Mouse (Mus musculus): ENCODE measurements around the gene Epb42. TPM values are rescaled to one million over a fixed set of nuclear protein-coding genes. Genes with fewer than 3 reads are reported as not detected.
"Not testable (repeated sequence)": the region's sequence is repeated elsewhere in the genome, so short reads cannot be mapped to it uniquely, and the experiment has no call there.

The Epb42 gene
- polyA plus RNA-seq, 1 experiment from 2014 or later = 3.9 TPM

- Histone ChIP-seq H3K9ac (replicated peaks) (no peak overlapping the region), H3K4me1 (replicated peaks) (no peaks in the 10 kb centered on the region), H3K4me3 (replicated peaks) (no peak overlapping the region), H3K9me3 (no peaks in the 10 kb centered on the region), H3K4me2 (no peak overlapping the region), H3K36me3 (no peaks in the 10 kb centered on the region), H3K27me3 (peaks cover 19% of the 10 kb centered on the region), H3K27ac (no peak overlapping the region)
- WGBS = 65% methylated on average over 2 of the region's 2 CpGs
- ATAC-seq (ENCODE audit: insufficient number of reproducible peaks, insufficient read depth, low FRiP score, low TSS enrichment, low read depth) = no peak
Measured at GRCm38 (mm10) chr2:120978693-120979037, 58.2 kb downstream of the Epb42 start.

GRCm38 (mm10) chr2:120977926-120978692 is 58.8 kb downstream of the Epb42 start:
- no peak for ATAC-seq (ENCODE audit: insufficient number of reproducible peaks, insufficient read depth, low FRiP score, low TSS enrichment, low read depth)
- no peaks in the 10 kb centered on the region for H3K36me3 ChIP-seq
- peaks cover 24% of the 10 kb centered on the region for H3K27me3 ChIP-seq
- 0 out of 2 replicates have a peak, but pooled peaks cover 3% of the 10 kb centered on the region for H3K4me1 ChIP-seq (replicated peaks)
- no peak overlapping the region for H3K27ac ChIP-seq
- WGBS = 79% methylated on average over 8 of the region's 8 CpGs
- H3K4me2 ChIP-seq = peak overlapping the region; percentile 97
- peak overlapping the region; percentile 76 for H3K4me3 ChIP-seq (replicated peaks)
- H3K9me3 ChIP-seq = no peaks in the 10 kb centered on the region
- no peak overlapping the region for H3K9ac ChIP-seq (replicated peaks)

DNA sequence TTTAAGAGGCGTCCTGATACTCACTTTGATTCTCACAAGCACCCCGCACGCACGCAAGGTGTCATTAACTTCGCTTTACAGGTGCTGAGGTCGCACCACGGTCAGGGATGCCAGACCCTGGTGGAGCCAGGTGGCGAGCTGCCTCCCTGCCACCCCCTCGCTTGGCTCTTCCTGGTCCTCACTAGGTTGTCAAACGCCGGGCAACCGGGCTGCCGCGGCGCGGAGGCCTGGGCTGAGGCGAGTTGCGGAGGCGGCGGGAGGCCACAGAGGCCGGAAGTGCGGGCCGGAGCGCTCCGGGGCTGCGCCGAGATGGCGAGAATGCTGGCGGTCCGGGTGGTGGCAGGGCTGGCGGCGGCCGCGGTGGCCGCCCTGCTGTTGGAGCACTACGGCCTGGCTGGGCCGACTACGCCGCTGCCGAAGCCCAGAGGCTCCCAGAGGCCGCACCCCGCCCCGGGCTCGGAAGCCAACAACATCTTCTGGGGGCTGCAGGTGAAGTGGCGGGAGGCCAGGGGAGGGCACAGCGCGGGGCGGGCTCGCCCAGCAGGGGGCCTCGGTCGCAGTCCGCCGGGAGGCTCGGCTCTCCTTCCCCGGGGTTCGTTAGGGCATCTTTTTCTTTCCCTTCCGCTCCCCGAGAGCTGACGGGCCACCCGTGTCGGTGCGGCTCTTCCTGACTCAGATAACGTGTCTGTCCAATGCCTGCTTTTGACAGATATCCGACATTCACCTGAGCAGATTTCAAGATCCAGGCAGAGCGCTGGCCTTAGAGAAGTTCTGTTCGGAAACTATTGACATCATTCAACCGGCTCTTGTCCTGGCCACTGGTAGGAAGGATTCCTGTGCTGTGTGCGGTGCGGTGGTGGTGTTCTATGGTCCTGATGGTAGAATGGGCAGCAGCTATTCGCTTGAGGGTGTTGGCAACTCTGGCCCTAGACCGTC is 59.6 kb downstream of the Epb42 start, which contains the start of gene Tmem62:
Gene Tmem62, plus strand, starts transcription at position 28 of the 936 bp plus-strand sequence.
- Histone ChIP-seq H3K9me3 (no peaks in the 10 kb centered on the region), H3K27me3 (peaks cover 27% of the 10 kb centered on the region), H3K27ac (peak within 1 kb of the TSS; percentile 4; the same call in 1 of the 2 replicates), H3K4me2 (peak within 1 kb of the TSS; percentile 97), H3K36me3 (no peaks in the 10 kb centered on the region), H3K9ac (replicated peaks) (peak within 1 kb of the TSS; percentile 74), H3K4me1 (replicated peaks) (0 out of 2 replicates have a peak, but pooled peaks cover 6% of the 10 kb centered on the region), H3K4me3 (replicated peaks) (peak within 1 kb of the TSS; percentile 76)
- 0 out of 2 replicates have a peak, but pooled peaks have one; percentile 15 for ATAC-seq (ENCODE audit: insufficient number of reproducible peaks, insufficient read depth, low FRiP score, low TSS enrichment, low read depth)
- 2% methylated on average over 54 of the region's 71 CpGs for WGBS

- 48% methylated on average over 4 of the region's 4 CpGs for WGBS
- H3K9ac ChIP-seq (replicated peaks) = no peak overlapping the region
- no peak overlapping the region for H3K4me3 ChIP-seq (replicated peaks)
- H3K27me3 ChIP-seq = peaks cover 27% of the 10 kb centered on the region
- H3K4me1 ChIP-seq (replicated peaks) = 0 out of 2 replicates have a peak, but pooled peaks cover 6% of the 10 kb centered on the region
- no peaks in the 10 kb centered on the region for H3K9me3 ChIP-seq
- no peaks in the 10 kb centered on the region for H3K36me3 ChIP-seq
- H3K4me2 ChIP-seq = no peak overlapping the region
- no peak for ATAC-seq (ENCODE audit: insufficient number of reproducible peaks, insufficient read depth, low FRiP score, low TSS enrichment, low read depth)
- H3K27ac ChIP-seq = no peak overlapping the region
Measured at GRCm38 (mm10) chr2:120976308-120976707, 60.6 kb downstream of the Epb42 start.

GRCm38 (mm10) chr2:120972964-120973363 is 63.9 kb downstream of the Epb42 start:
- H3K9me3 ChIP-seq = no peaks in the 10 kb centered on the region
- H3K27ac ChIP-seq = no peak overlapping the region
- peaks cover 26% of the 10 kb centered on the region for H3K27me3 ChIP-seq
- H3K36me3 ChIP-seq = no peaks in the 10 kb centered on the region
- peaks cover 13% of the 10 kb centered on the region for H3K4me1 ChIP-seq (replicated peaks)
- ATAC-seq (ENCODE audit: insufficient number of reproducible peaks, insufficient read depth, low FRiP score, low TSS enrichment, low read depth) = no peak
- H3K4me2 ChIP-seq = peak overlapping the region; percentile 23; the same call in 1 of the 2 replicates
- H3K9ac ChIP-seq (replicated peaks) = no peak overlapping the region
- WGBS = 18% methylated on average over 5 of the region's 5 CpGs
- no peak overlapping the region for H3K4me3 ChIP-seq (replicated peaks)

DNA sequence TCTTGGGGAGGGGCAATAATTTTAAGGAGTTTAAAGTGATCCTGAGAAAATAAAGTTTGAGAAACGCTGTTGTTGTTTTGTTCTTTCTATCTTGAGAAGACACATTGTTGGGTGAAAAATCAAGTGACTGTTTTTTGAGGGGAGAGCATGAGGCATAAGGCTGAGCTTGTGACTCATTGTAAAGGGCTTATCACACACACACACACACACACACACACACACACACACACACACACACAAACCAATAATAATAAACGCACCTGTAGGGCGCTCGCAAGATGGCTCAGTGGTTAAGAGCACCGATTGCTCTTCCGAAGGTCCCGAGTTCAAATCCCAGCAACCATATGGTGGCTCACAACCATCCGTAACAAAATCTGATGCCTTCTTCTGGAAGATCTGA is 64.6 kb downstream of the Epb42 start:
- Histone ChIP-seq H3K27me3 (peaks cover 19% of the 10 kb centered on the region; the same call in 1 of the 2 replicates), H3K4me1 (replicated peaks) (peaks cover 13% of the 10 kb centered on the region)
- not testable (repeated sequence) for H3K9me3 ChIP-seq; H3K4me2 ChIP-seq; H3K36me3 ChIP-seq; H3K4me3 ChIP-seq (replicated peaks); H3K9ac ChIP-seq (replicated peaks); ATAC-seq (ENCODE audit: insufficient number of reproducible peaks, insufficient read depth, low FRiP score, low TSS enrichment, low read depth); H3K27ac ChIP-seq
- WGBS = 98% methylated on average over 8 of the region's 8 CpGs

DNA sequence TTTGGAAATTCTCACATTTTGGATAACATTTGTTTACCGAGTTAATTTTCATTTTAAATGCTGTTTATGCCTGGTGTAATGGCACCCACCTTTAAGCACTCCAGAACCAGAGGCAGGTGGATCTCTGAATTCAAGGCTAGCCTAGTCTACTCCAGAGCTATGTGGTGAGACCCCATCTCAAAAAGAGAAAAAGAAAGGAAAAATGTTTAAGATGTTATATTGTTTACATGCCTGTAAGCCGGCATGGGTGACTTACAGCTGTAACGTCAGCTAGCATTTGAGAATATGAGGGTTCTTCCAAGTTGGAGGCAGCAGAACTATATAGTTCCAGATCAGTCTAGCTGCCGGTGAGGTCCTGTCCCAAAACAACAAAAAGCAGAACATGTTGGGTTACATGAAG is 65.1 kb downstream of the Epb42 start:
- Histone ChIP-seq H3K9ac (replicated peaks) (no peak overlapping the region), H3K9me3 (no peaks in the 10 kb centered on the region), H3K36me3 (no peaks in the 10 kb centered on the region), H3K27ac (no peak overlapping the region), H3K4me1 (replicated peaks) (peaks cover 13% of the 10 kb centered on the region), H3K27me3 (peaks cover 16% of the 10 kb centered on the region; the same call in 1 of the 2 replicates), H3K4me2 (no peak overlapping the region), H3K4me3 (replicated peaks) (no peak overlapping the region)
- 89% methylated on average over 4 of the region's 4 CpGs for WGBS
- ATAC-seq (ENCODE audit: insufficient number of reproducible peaks, insufficient read depth, low FRiP score, low TSS enrichment, low read depth) = no peak

GRCm38 (mm10) chr2:120970559-120971080 is 66.3 kb downstream of the Epb42 start, which contains the start of gene Ubr1:
Gene Ubr1, minus strand, starts transcription at chr2:120970715.
- no peaks in the 10 kb centered on the region for H3K9me3 ChIP-seq
- peaks cover 8% of the 10 kb centered on the region; the same call in 1 of the 2 replicates for H3K27me3 ChIP-seq
- peak; percentile 77 for ATAC-seq (ENCODE audit: insufficient number of reproducible peaks, insufficient read depth, low FRiP score, low TSS enrichment, low read depth)

GRCm38 (mm10) chr2:120970045-120970539 is 66.8 kb downstream of the Epb42 start:
- Histone ChIP-seq H3K9me3 (no peaks in the 10 kb centered on the region), H3K4me3 (replicated peaks) (peak overlapping the region; percentile 68), H3K36me3 (peaks cover 5% of the 10 kb centered on the region; the same call in 1 of the 2 replicates), H3K27ac (peak overlapping the region; percentile 82), H3K4me2 (peak overlapping the region; percentile 65), H3K9ac (replicated peaks) (peak overlapping the region; percentile 79), H3K4me1 (replicated peaks) (peaks cover 13% of the 10 kb centered on the region), H3K27me3 (peaks cover 8% of the 10 kb centered on the region; the same call in 1 of the 2 replicates)
- 0 out of 2 replicates have a peak, but pooled peaks have one; percentile 58 for ATAC-seq (ENCODE audit: insufficient number of reproducible peaks, insufficient read depth, low FRiP score, low TSS enrichment, low read depth)
- under 1% methylated on average over 23 of the region's 23 CpGs for WGBS

More at GRCm38 (mm10) chr2:120970559-120971080, 66.3 kb downstream of the Epb42 start, which contains the start of gene Ubr1:
- Histone ChIP-seq H3K4me2 (peak within 1 kb of the TSS; percentile 65), H3K4me1 (replicated peaks) (peaks cover 13% of the 10 kb centered on the region), H3K4me3 (replicated peaks) (peak within 1 kb of the TSS; percentile 68), H3K36me3 (peaks cover 5% of the 10 kb centered on the region; the same call in 1 of the 2 replicates), H3K9ac (replicated peaks) (peak within 1 kb of the TSS; percentile 79), H3K27ac (peak within 1 kb of the TSS; percentile 82)
- under 1% methylated on average over 38 of the region's 39 CpGs for WGBS

Measured in limb, embryonic 12.5 days (tissue).